Mouse (Mus musculus) urinary bladder, postnatal 25 days (tissue): ENCODE data around the gene Anxa5.

Source experiments
- DNase-seq: peaks from one replicate; pipeline ENCODE4 v3.0.0; 2022; ENCODE audit warnings: low spot score

Gene Anxa5

DNA sequence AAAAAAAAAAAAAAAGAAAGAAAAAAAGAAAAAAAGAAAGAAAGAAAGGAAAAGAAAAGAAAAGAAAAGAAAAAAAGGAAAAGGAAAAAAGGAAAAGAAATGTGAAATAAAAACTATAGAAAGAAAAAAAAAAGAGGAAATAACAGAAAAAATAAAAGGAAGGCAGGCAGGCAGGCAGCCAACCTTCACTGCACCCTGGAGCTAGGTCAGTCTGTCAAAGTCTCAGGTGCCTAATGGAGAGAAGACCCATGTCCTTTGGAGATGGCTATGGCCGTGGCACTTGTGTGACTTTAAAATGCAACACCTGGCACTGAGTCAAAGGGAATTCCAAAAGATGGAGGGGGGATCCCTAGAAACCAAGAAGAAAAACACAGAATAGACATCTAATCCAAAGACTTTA lies 12.7 kb upstream of the Anxa5 start:
- no peak for DNase-seq

DNA sequence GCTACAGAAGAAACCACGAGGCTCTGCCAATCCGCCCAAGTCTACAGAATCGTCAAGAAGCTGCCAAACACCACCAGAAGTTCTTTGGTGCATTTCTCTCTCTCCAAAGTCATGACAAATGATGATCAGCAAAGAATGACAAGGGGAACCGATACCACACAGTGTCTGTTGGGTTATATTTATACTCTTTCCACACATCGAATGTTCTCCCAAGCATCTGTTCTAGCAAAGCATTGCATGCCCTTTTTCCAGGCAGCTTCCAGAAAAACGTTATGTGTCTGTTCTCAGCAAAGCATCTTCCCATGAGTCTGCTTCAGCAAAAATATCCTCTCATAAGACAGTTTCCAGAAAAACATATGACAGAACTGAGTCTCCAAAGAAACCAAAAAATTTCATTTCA lies 11.2 kb upstream of the Anxa5 start:
- no peak for DNase-seq

DNA sequence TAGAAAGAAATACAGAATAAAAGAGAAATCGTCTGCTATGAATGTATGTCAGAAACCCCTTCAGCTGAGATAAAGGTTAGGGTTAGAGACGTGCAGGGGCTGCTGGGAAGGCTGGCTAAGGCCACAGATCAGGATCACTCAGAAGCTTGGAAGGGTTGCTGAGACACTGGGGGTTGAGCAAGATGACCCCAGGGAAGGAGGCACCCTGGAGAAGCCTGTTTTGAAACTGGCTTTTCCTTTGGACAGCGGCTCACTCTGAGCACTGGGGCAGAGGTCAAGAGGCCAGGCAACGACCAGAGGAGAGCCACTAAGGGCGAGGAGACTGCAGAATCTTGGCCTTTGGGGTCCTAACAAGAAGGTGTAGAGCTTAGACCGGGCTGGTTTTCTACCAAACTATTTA lies 10.5 kb upstream of the Anxa5 start:
- DNase-seq: no peak

DNA sequence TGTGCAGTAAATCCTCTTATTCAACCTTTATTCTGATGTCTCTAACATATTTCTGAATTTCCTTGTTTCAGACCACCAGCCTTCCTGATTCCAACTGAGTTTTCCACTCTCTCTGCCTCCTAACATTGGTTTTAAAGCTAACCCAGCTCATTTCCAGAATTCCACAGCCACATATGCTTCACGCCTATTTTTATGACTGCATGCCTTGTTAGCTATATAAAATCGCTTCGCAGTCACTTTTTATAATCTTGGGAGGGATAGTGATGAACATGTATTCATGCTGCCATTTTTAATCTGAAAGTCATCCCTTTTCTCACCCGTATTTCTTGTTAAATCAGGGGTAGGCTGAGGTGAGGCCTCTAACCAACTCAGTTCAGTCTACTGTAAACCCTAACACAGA lies 8.6 kb upstream of the Anxa5 start:
- DNase-seq: no peak

DNA sequence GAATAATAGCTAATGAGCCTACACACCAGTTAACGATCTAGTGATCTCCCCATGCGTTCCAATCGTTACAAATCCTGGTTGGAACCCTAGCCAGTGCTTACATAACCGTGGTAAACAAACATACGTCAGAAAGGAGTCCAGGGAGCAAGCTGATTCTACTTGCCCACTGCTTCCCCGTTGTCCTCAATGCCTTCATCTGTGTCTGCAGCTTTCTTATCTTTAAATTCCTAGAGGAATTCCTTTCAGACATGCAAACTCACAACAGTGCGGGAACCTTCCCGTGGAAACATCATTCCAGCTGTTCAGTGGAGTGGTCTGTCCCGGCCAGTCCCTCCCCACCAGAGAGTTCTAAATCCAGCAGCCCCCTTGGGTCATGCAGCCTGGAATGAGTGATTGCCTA lies 7.2 kb upstream of the Anxa5 start:
- no peak for DNase-seq

DNA sequence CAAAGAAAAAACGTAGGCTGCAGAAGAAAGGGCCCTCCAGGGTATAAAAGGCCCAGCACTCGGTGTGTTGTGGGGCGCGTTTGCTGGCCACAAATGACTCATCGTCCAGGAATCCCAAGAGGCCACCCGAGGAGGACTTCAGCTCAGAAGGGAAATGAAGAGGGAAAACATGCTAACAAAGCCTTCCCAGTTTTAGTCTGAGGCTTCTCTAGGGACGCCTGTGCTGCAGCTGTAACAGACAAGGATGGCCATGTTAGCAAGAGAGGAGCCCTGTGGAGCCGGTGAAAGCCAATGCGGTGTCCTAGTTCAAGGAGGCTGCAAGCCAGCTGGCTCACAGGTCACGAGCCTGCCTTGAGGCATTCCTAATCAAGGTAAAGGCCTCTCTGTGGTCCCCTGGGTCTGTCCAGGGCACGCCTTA lies 6.1 kb upstream of the Anxa5 start:
- no peak for DNase-seq

DNA sequence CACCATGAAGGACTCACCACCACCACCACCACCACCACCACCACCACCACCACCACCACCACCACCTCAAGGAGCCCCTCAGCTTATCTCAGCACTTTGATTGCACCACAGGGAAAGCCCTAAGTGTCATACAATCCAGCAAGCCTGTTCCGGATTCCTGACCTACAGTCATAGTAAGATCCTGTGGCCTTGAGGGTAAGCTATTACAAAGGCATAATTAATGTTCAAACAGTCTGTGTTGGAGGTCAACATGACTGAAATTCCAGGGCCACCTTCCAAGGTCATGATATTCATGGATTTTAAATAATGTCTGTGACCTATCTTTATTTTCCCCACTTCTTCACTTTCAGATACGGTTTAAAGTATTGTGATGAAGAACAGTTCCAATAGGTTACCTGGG lies 4.8 kb upstream of the Anxa5 start:
- DNase-seq: no peak

DNA sequence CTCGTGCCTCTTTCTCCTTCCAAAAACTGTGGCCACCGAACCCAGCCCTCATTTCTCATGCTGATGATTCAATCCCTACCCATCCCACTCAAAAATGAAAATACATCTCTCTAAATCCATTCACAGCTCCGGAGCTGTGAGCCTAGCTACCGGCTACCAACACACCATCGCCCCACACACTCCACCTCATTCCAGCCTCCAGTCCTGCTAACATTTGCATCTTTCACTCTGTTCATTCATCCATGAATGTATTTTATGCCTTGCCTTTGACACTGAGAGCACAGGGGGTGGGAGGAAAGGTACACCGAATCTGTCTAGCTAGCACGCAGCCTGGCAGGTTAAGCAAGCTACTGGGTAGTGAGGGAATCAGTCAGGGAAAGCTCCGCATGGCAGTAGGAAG lies 3.1 kb upstream of the Anxa5 start:
- DNase-seq: no peak

DNA sequence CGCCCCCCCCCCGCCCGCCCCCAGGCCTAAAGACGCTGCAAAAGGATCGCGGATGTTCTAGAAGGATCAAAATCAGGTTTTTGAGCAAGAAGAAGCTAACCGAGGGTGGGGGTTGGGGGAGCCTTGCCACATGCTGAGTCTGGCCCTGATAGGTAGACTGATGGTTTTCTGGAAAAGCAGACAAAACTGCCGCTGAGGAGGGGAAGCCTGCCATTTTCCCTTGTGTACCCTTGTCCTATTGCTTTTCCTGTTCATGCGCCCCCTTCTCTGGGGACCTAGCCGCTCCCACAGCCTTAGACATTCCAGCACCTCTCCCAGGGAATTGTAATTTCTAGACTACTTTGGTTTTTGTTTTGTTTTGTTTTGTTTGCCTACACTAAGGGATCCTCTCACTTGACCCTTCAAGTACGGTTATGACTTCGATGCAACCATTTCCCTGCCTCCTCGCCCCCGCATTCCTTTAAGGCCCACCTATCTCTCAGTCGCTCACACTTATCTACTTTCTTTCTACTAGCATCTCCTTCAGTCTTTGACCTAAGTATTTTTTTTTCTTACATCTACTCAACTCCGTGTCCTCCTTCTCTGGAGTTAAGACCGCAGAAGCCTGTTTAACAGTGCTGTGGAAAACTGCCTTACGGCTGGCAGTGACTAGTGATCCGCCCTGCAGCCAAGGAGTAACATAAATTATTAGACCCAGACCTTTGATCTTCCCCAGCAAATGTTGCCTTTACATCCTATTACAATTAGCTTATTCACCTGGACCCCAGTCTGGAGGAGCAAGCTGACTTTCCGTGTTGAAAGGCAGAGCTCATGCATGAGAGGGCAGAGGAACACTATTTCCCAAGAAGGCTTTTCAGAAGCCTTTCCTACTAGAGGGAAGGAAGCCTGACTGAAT lies 814 bp upstream of the Anxa5 start:
- no peak for DNase-seq

DNA sequence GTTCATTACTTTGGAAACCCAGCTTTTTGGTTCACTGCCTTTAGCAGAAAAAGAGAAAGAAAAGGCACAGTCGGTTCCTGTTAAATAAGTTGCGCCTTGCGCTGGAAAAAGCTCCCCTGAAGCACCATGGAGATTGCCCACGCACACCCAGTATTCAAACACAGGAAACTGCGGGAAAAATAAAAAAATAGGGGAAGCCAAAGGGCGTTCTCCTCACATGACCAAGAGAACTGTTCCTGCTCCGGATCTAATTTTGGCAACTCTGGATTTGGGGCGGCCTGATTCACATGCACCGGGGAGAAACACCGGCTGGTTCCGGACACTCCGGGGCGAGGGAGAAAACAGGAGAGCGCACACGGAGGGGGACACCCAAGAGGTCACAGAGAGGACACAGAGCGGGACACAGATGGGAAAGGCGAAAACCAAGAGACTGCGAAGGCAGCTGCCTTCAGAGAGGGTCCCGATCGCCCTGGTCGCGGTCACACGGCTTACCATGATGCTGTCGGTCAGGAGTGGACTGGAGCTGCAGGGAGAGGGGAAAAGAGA lies 683 bp downstream of the Anxa5 start:
- peak; percentile 39 for DNase-seq

DNA sequence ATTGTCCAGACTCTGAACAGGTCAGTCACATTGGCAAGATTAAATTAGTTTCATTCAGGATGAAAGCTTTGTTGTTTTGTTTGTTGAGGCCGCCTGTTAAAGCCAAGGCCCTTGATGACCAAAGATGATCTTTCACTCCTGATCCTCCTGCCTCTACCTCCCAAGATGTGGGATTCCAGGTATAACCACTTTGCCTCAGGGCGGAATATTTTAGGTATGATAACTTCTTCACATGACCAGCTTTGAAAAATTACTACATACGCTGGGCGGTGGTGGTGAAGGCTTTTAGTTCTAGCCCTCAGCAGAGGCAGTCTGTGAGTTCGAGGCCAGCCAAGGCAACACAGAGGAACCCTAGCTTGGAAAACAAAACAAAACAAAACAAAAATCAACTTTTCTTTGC lies 1.3 kb downstream of the Anxa5 start:
- no peak for DNase-seq

DNA sequence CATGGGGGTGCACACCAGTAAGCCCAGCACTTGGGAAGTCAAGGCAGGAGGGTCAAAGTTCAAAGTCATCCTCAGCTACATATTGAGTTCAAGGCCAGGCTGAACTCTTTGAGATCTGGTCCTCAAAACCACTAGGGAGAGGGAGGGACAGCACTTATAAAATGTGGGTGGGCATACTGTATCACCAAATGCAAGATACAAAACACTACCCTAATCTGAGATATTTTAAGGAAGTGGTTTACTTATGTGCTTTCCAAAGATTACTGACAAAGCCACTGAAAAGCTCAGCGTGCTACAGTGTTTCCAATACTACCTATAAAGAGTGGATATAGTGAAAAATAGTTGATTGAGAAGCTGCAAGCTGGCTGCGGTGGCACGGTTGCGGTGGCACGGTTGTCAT lies 2.5 kb downstream of the Anxa5 start:
- no peak for DNase-seq

DNA sequence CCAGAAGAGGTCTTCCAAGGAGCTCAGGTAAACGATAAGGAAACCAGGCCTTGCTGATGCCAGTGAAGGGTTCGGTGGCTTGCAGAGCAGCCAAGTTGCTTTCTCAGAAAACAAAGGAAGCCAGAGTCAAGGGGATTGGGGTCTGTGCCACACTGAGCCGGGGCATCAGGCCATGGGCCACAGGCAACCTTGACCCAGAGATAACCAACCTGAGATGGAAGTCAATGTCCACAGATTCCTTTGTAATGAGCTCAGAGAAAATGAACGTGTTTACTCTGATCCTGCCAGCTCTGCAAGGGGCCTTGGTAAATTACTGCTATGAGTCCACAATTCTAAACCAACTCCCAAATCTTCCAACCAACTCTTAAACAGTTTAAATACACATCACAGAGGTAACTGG lies 3.8 kb downstream of the Anxa5 start:
- DNase-seq: no peak

DNA sequence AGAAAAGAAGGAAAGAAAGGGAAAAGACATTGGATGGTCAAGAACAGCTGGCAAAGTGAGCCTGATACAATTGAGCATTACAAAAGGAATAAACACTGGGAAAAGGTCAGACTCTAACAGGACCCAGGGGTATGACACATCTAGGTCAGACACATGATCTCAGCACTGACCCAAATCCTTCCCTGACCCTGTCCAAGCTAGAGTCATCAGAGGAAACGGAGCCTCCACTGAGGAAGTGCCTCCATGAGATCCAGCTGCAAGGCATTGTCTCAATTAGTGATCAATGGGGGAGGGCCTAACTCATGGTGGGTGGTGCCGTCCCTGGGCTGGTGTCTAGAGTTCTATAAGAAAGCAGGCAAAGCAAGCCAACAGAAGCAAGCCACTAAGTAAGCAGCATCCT lies 6.8 kb downstream of the Anxa5 start:
- no peak for DNase-seq

DNA sequence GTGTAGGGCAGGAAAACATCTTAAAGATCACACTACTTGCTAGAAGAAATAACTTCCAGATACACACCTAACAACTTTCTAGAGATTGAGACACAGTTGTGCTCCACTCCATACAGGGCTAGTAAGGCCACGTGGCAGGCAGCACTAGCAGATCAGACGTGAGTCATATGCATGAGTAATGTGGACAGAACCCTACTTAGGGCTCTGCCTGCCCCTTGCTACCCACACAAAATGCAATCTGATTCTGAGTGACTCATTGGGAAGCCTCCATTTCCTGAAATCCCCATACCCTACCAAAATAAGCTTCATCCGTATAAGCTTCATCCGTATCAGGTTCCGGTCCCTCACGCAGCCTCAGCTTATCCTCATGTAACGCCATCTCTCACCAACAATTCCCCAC lies 8.1 kb downstream of the Anxa5 start:
- DNase-seq: no peak

DNA sequence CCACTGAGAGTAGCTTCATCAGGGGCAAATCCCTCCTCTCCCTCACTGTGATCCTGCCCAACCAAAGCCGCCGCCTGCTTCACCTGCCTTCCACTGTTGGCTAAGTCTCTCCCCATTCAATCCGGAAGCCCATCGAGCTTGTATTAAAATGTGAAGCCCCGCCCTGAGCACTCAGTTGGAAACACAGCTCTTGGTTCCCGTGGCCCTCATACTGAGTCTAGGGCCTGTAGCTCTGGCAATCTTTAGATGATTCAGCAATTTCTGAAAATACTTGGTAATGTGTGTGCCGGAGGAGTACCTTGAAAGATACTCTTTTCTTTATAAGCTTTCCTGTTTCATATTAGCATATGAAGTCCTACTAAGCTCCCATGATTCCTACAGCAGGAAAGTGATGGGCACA lies 10.2 kb downstream of the Anxa5 start:
- DNase-seq: no peak

DNA sequence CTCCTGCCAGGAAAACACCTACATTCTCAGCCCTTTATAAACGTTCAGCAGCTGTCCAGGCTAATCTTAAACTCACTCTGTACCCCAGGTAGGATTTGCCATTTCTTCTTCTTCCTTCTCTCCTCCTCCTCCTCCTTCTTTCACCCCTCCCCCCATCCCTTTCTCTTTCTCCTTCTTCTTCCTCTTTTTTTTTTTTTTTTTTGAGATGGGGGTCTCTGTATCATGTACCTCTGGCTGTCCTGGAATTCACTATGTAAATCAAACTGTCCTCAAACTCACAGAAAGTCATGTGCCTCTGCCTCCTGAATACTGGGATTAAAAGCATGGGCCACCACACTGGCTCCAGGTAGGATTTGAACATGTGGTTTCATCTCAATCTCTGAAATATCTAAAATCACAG lies 13.3 kb downstream of the Anxa5 start:
- DNase-seq: no peak

DNA sequence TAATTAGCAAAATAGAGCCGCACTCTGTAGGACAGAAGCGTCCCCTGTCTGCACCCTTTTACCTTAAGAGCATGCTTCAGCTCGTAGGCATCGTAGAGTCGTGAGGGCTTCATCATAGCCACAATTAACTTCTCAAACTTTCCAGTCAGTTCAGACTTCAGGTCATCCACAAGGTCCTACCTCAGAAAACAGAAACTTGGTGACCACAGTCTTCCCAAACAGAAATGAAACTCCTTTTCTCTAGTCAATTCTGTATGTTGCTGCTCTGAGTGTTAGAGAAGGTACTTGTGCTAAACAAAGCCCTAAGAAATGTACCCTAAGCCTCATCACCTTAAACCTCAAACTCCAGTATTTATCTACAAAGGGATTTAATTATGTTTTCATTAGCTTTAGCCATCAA lies 13.9 kb downstream of the Anxa5 start:
- no peak for DNase-seq

DNA sequence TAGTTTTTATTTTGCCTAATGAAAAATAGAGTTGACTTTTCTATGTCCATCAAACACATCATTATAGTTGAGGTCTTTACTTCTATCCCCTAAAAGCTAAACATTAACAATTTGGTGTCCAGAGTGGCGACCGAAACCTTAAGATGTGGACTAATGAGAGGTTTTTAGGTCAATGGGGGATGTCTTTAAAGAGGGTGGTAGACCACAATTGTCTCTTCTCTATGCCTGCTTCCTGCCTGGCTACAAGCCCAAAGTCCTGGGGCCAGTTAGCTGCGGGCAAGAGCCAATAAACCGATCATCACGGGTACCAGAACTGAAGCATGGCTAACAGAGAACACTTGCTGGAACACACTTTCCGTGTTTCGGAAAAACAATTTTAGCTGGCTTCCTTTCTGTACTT lies 15.0 kb downstream of the Anxa5 start:
- DNase-seq: no peak

DNA sequence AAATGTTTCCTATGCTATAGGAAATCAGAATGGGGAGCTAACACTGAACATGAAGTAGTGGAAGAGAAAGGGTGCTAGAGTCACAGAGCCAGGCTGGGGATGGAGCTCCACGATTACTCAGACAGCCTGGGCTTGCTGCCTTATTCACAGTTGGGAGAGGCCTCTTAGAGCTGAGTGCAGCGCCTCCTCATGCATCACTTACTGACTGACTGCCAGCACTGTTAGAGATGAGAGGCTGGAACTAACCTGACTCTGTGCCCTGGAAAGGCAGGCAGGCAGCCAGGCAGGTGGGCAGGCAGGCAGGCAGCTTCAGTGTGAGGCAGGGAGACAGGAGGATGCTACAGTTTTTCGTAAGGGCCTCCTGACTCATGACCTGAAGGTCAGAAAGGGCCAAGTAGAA lies 20.1 kb downstream of the Anxa5 start:
- no peak for DNase-seq

DNA sequence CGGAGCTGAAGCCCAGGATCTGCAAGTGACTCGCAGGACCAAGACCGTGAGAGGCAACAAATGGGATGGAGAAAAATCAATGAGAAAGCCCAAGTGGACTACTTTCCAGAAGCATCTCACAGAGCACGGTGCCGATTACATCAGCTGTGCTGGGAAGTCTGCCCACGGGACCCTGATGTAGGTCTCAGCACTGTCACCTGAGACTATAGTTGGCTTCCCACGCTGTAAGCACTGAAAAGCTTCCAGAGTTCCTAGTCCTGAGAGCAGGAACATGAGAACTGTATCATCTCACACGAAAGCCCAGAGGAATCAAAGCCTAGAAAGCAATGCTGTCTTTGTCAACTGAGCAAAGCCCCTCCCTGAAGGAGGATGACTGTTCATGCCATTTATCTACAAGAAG lies 20.6 kb downstream of the Anxa5 start:
- DNase-seq: no peak

DNA sequence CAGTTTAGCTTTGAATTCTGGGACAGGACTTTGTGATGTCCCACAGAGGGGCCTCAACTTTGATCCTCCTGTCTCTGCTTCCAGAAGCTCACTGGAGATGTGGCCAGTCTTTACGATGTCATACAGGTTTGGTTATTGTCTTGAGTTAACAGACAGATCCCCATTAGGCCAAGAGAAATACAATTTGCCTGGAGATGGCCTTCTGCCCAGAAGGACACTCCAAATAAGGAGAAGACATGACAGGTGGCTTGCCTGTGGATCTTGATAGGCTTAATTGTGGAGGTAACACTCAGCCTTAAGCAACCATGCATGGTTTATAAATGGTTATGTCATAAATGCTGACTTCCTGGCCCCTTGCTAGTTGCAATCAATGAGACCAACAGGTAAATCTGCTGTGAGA lies 23.2 kb downstream of the Anxa5 start:
- no peak for DNase-seq

DNA sequence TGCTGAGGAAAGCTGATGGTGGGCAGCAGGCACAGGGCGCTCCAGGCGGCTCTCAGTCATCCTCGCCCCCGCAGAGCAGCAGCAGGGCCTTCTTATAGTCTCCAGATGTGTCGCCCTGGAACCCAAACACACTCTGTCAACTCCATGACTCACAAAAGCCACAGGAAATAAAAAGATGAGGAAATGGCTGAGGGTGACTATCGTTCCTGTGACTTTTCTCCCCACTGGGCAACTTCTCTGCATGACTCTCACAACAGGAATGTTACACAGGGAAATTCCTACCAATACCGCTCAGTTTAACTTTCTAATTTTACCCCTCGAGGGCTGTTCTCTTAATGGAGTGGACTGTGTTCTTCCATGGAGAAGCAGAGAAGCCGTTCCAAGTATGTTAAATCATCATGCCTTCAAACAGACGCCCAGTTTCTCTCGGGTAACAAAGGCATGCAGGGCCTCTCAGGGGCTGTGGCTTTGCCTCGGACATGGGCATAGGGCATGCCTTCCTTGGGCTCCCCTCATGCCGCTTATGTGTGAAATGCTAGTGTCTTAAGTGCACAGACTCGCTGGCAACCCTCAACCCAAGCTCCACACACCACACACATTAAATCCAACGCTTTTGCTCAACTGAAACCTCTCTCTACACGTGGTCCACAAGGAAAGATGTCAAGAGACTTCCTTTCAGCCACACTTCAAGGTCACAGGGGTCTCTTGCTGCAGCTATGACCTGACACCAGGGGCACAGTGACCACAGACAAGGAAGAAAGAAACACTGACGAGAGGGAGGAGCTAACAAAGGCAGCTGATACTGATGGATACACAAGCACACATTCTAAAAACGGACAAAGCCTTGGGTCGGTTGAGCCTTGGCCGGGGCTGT lies 26.2 kb downstream of the Anxa5 start:
- peak; percentile 16 for DNase-seq
